Mouse (Mus musculus) adrenal gland, adult (tissue): ENCODE data around the gene 2010111I01Rik.

Experiments
- DNase-seq, 2 experiments: peaks; one replicate each; pipeline ENCODE4 v3.0.0; 2022 to 2023; ENCODE audit warnings: low spot score in 1 of 2; ENCODE audit not compliant: inconsistent age in 2 of 2

2010111I01Rik gene

DNA sequence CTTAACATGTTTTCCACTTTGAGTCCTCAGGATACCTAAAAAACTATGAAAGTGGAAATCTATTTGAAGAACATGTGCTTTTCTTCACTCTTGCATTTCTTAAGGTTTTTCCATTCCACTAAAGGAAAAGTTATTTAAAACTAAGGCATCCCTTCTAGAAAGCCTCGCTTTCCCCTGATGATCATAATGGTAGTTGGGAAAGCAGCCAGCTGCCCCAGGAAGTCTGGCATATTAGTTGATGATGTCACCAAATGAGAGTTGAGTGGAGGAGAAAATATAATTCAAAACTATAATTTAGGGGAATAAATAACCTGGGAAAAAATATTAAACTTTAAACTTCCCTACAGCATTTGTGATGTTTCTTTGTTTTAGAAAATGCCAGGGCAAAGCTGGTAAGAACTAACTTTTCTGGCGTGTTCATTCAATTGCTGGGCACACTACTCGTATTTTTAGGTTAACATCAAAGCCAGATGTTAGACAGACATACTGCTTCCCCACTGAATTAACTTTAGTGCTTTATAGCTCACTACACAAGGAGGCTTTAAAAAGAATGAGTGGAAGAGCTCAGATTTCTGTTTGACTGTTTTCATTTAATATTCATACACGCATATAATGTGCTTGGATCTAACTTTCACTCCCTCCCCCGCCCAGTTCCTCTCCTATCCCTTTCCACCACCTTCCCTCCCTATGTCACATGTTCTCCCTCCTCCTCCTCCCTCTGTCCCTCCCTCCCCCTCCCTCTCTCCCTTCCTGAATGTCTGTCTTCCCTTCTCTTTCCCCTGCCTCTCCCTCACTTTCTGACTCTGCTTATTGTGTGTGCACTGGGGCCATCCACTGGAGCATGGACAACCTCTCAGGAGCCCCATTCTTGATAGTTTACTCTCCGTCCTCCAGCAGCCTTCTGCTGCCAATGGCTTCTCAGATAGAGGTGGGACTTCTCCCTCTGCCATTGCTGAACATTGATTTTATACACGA is 58.8 kb downstream of the 2010111I01Rik start:
- no peak for DNase-seq

DNA sequence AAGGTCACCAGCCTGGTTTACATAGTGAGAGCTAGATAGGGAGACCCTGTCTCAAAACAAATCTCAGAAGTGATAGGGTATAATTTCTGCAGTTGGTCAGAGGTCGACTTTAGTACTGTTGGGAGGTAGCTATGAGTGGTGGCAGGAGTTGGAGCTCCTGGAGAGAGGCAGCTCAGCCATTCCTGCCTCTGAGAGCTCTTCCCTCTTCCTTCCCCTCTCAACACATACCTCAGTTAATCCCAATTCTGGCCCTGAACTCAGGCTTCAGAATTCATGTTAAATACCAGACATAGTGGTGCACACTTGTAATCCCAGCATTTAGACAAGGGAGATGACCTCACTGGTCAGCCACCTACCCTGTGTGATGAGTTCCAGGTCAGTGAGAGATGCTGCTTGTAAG is 65.3 kb downstream of the 2010111I01Rik start:
- no peak for DNase-seq

DNA sequence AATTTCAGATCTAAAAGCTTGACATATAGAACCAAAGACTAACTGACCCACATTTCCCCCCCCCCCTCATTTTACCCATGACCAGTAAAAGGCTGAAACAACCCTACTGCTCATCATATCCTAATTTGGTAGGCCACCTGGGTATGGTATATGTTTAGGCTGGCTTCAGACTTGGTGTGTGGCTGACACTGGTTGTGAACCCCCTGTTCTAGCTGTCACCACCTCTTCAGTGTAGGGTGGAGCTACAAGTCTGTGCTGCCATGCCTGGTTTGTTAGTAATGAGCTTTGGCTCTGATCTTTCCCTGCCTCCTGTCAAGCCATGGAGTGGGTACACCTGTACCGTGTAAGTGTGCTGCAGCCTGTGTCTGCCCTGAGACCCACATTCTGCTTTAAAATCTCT is 66.6 kb downstream of the 2010111I01Rik start:
- no peak for DNase-seq

DNA sequence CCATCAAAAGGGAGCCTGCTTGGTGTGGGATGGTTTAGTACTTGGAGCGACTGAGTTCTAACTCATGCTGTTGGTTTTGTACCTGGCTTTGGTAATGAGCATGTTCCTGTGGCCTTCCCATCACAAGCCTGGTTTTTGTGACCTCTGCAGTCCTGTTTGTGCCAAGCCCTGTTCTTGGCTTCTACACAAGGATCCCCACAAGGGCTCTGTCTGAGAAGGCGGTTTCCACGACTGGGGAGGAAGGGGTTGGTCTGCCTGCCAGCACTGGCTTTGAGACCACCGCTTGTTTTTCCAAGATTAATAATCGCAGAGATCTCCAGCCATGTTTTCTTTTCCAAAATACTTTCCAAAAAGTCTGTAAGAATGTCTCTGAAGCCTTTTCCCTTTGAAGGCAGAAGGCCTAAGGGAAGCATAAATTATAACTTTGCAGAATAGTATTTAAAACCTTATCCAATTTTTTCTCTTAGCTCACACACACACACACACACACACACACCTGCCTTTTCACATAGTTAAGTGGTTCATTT is 67.7 kb downstream of the 2010111I01Rik start:
- DNase-seq = no peak

- no peak for DNase-seq
Measured at GRCm38 (mm10) chr13:63032958-63033357, 68.3 kb downstream of the 2010111I01Rik start.

- DNase-seq = no peak
Measured at GRCm38 (mm10) chr13:63033364-63033763, 68.7 kb downstream of the 2010111I01Rik start.

GRCm38 (mm10) chr13:63034666-63035065 is 70.0 kb downstream of the 2010111I01Rik start:
- no peak for DNase-seq

GRCm38 (mm10) chr13:63037906-63038305 is 73.2 kb downstream of the 2010111I01Rik start:
- DNase-seq = no peak

DNA sequence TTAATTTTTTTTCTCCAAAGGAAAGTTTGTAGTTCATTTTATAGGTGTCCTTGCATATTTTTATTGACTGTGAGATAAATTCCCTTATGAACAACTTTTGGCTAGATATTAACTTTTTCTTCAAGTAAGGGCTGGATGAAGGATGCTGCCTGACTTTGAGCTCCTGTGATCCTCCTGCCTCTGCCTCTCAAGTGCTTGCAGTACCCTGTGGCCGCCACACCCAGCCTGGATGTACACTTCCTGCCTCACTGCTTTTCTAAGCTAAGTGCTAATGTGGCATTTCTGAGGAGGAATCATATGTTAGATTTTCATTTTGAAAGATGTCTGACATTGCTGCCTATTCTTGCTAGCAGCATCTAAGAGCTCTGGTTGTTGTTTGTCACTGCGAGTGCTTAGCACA is 73.7 kb downstream of the 2010111I01Rik start:
- DNase-seq = no peak

DNA sequence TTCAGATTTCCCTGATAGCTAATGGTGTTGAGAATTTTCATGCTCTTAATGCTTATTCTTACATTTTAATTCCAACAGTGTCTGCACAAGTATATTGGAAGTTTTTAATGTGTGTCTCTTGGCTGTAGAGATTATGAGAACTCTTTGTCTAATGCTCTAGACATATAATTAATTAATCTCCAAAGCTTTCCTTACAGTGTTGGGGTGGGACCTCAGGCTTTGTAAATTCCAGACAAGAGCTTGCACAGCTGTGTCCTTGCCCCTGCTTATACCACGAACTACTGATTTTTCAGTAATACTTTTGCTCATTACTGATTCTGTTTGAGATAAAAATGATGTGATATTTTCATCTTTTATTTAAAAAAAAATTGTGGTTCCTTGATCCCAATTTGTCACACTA is 74.2 kb downstream of the 2010111I01Rik start:
- DNase-seq = no peak

DNA sequence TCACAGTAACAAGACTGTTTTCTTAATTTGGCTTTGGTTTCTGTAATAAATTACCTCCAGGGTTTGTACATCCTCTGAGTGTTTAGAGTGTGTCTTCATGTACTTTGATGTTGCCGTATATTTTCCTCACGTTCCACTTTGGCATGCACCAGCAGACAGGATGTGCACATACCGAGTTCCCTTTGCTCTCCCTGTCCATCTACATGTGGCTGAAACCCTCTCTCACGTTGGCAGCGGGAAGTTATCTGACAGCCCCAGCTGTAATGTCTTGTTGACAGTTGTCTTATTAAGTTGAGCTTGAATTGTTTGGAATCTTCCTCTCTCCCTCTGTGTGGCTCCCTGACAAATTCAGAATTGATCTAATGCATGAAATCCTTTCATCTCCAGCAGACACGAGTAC is 74.6 kb downstream of the 2010111I01Rik start:
- DNase-seq = peak in 1 of 2 experiments; percentile 42

- DNase-seq = no peak
Measured at GRCm38 (mm10) chr13:63039848-63040247, 75.2 kb downstream of the 2010111I01Rik start.

DNA sequence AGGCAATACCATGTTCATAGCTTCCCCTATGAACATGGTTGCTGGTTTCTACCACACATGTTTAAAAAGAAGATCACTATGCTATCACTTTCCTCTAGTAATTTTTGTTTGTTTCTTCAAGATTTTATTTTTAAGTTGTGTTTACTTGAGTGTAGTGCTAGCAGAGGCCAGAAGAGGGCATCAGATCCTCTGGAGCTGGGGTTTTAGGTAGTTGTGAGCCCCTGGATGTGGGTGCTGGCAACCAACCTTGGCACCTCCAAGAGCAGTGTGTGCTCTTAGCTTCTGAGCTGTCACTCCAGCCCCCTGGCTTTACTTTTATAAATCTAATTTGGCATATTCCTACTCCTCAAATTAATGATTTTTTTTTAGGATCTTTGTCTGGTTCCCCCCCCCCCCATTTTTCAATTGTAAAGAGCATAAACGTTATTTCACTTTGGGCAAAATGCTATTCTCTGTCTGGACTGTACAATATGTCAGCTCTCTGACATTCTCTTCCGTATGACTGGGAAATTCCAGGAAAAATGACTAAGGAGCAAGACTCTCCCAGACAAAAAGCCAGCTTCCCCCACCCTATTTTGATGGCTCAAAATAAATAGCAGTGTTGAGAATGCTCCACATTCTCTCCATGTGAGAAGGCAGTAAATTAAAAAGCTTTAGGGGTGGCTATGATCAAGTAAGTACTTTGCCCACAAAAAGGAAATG is 81.0 kb downstream of the 2010111I01Rik start:
- peak in 1 of 2 experiments; percentile 45 for DNase-seq

DNA sequence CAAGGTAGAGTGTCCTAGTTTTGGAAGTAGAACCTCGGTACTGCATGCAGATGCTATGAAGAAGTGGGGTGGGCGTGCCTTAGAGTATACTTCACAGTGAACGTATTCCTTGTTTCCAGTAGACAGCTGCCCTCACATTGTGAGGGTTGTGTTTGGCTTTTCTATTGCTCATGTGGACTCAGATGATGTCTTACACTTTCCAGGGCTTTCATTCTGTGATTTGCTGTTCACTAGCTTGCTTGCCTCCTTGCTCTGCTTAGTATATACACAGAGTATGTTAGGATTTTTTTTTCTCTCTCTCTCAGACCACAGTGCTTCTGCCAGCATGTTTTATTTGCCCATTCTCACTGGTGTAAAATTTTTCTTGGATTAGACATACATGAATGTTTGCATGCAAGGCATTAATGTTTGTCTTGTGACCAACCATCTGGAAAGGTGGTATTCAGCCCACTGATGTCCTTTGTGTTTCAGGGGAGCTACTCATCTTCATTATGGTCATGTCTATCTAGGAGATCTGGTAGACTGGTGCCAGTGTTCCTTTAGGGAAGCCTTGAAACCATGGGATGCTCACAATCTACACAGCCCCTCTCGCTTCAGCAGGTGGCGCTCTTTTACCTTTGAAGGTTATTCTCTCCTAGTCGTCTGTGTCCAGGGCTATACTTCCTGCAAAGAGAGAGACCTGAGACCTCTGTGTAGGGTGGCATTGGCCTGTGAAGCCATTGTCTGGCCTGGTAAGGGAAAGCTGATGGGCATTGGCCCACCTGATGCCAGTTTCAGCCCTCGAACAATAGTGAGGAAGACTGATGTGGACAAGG is 81.7 kb downstream of the 2010111I01Rik start:
- peak; percentile 79 to 94 for DNase-seq

- DNase-seq = no peak
Measured at GRCm38 (mm10) chr13:63063706-63064105, 99.0 kb downstream of the 2010111I01Rik start.

- DNase-seq = no peak
Measured at GRCm38 (mm10) chr13:63066607-63067006, 101.9 kb downstream of the 2010111I01Rik start.

DNA sequence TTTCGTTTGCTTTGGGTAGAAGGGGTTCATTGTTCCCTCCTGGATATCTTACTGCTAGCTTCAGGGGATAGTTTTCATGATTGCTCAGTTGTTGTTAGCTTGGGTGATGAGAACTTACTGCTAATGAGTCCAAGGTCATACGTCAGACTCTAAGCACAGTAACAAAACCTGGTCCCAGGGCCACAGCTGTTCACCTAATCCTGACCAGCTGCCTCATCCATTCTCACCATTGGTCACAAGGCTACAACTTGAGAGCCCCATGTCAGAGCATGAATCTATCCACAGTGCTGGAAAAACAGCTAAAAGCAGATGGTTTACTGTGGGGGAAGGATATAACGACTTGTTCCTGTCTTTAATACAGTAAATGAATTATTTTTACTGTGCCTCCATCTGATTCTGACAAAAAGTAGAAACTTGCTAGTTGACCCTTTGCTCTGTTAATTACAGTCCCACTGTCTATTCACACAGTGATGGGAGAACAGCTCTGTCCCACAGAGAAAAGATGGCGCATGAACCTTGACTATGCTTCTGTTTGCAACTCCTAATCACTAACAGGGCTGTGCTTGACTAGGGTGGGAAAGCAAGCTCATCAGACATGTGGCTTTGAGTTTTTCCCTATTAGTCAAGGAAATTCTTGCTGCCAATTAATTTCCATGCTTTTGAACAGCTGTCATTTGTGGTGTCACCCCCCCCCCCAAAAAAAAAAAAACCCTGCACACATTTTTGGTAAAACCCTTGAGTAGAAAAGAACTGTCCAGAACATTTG is 103.9 kb downstream of the 2010111I01Rik start:
- no peak for DNase-seq

DNA sequence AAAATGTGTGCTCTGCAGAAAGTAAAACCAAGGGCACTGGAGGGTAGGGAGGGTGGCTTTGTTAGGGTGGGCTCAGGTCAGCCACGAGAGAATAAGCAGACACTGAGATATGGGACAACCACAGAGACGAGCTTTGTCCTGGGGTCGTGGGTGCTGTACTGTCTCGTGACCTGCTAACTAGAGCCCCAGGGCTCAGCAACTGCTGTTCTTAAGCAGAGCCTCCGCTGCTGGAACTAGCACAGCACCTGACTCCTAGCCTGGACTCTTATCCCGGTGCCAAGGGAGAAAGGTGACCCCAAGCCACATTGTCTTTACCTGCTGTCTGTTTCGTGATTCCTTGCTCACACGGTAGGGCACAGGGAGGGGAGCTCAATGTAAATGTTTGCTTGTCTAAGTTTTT is 107.2 kb downstream of the 2010111I01Rik start:
- DNase-seq = no peak

GRCm38 (mm10) chr13:63072376-63072775 is 107.7 kb downstream of the 2010111I01Rik start:
- no peak for DNase-seq
